Mouse (Mus musculus) spleen, postnatal 36 days (tissue): ENCODE measurements around the gene Zfp954.
"Not testable (repeated sequence)": the region's sequence is repeated elsewhere in the genome, so short reads cannot be mapped to it uniquely, and the experiment has no call there.

Experiments
- DNase-seq, 2 experiments: peaks; one replicate each; pipeline ENCODE4 v3.0.0; 2022; ENCODE audit warnings: low spot score in 2 of 2, mixed read lengths in 1 of 2

Zfp954 gene

DNA sequence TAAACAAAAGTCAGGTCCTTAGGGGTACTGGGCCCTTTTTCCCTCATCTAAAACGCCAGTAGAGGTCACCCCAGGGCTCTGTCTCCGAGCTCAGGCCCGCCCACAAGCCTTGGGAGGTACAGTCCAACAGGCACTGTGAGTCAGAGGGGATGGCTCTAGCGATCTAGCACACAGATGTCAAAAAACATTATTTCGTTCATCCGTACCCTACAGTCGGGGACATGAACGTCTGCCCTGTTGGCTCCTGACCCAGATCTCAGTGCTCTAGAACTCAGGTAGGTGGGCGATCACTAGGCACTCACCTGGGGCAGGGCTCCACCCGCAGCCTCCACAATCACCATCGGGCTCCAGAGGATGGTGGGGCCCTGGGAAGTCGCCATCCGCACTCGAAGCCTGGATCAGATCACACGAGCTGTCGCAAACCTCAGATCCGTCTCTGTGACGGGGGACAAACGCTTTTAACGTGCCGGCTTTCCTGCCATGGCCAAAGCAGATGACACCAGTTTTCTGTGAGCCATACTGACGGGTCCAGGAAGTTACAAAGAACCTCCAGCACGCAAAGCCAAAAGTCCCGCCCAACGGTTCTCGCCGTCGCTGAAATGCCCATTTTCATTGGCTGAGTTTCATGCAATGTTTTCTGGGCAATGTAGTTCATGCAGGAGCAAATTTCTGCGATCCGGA is at the start of gene Zfp954:
Gene Zfp954, minus strand, starts transcription at position 568 of the 681 bp plus-strand sequence.
- peak; percentile 85 to 87 for DNase-seq

- no peak for DNase-seq
Measured at GRCm38 (mm10) chr7:7145991-7146608, 24.8 kb upstream of the Zfp954 start.

DNA sequence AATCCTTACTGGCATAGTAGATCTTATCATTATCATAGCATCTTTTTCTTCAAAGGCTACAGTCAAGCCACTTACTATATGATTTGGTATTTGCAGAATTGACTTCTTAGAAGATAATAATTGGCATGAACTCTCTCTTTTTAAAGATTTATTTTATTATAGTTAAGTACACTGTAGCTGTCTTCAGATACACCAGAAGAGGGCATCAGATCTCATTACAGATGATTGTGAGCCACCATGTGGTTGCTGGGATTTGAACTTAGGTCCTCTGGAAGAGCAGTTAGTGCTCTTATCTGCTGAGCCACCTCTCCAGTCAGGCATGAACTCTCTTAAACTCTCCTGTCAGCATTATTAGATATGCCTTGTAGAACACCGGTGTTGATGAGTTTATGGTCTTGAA is 22.9 kb upstream of the Zfp954 start:
- no peak for DNase-seq

GRCm38 (mm10) chr7:7136379-7136866 is 15.1 kb upstream of the Zfp954 start, which contains the start of gene Zfp773:
Zfp773 (minus strand) TSS chr7:7136755.
- DNase-seq = peak; percentile 25 to 41

DNA sequence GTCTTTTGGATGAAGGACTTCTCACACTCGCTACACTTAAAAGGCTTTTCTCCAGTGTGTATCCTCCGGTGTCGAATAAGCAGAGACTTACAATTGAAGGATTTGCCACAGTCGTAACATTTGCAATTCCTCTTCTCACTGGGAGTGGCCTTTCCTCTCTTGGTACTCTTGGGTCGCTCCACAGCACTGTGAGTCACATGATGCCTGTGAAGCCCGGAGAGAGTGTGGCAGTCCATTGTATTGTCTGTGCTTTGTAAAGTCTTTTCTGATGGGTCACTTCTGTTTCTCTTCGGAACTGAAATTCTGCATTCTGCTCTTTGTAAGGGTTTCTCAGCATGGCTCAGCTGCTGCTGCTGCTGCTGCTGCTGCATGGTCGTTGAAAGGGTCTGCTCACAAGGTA is 11.5 kb upstream of the Zfp954 start:
- DNase-seq = no peak

DNA sequence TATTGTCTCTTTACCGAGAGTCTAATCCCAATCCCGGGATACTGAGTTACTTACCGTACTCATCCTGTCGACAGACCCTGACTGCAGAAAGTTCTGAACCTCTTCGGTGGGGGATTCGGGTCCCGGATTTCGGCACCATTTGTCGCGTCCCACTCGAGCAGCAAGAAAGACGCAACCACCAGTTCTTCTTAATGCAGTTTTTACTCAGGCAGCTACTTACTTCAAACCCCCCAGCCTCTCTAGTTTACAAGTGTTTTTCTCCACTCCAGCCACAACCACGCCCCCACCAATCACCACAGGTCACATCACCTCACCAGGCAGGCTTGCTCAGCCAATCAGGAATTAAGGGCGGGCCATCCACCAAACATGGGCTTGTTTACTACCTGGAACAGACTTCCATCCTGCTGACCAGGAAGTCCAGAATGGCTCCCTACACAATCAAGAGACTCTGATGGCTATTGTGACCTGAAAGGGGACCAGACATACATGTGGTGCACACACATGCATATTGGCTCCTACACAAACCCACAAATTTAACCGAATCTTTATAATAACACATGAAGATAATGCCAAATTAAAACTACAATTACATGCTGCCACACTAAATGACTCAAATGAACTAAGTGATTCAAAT is 9.3 kb upstream of the Zfp954 start:
- DNase-seq = not testable (repeated sequence)

DNA sequence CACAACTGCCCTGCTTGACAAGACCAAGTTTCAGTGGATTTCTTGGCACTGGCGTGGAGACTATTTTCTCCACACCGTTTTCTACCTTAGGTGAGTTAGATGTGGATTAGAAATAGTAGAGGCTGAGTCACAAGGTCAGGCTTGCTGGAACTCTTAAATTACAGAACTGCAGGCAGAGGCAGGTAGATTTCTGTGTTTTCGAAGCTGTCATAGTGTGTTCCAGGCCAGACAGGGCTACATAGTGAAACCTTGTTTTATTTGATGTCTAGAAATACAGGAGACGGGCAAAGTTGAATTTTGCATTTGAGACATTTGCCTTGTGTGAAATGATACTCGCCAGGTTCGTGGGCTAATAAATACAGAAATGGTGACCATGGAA is 303 bp upstream of the Zfp954 start:
- DNase-seq = no peak

- DNase-seq = no peak
Measured at GRCm38 (mm10) chr7:7118441-7118840, 2.8 kb downstream of the Zfp954 start.

- no peak for DNase-seq
Measured at GRCm38 (mm10) chr7:7108501-7108900, 12.8 kb downstream of the Zfp954 start.
